Mouse (Mus musculus) CD4-positive, CD25-positive, alpha-beta regulatory T cell (primary cell): Measurements from ENCODE around the gene Hist1h2bk. TPM values are rescaled to one million over a fixed set of nuclear protein-coding genes. Genes with fewer than 3 reads are reported as not detected.

Source experiments
- polyA plus RNA-seq: library from polyadenylated mRNA; unstranded; fragments of 100-300 nt; shearing (Covaris generic); gene quantifications from one replicate; pipeline ENCODE4 v1.2.1, GENCODE M21; 2017

Hist1h2bk gene
- 0.47 TPM for polyA plus RNA-seq

DNA sequence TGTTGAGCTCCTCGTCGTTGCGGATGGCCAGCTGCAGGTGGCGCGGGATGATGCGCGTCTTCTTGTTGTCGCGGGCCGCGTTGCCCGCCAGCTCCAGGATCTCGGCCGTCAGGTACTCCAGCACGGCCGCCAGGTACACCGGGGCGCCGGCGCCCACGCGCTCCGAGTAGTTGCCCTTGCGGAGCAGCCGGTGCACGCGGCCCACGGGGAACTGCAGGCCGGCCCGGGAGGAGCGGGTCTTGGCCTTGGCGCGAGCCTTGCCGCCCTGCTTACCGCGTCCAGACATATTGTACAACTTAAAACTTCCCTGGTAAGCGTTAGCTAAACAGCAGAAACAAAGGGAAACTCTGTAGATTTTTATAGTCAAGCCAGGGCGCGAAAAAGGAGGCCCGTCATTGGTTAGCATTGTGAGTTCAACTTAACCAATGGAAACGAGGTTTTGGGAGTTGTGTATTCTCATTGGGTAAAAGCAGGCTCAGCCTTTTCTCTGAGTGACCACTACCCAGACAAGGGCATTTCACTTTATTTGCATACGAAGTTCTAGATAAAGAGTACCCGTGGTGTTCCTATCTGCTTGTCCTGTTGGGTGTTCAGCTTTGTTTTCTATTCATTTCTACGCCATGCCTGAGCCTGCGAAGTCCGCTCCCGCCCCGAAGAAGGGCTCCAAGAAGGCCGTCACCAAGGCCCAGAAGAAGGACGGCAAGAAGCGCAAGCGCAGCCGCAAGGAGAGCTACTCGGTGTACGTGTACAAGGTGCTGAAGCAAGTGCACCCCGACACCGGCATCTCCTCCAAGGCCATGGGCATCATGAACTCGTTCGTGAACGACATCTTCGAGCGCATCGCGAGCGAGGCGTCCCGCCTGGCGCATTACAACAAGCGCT lies at the start of gene Hist1h2bk, which contains the start of gene Hist1h2ah:
Gene Hist1h2bk (plus strand): TSS at position 604 of the 882 bp plus-strand sequence.
Gene Hist1h2ah (minus strand): TSS at position 302 of the 882 bp plus-strand sequence.

GRCm38 (mm10) chr13:22009642-22010041 lies 26.0 kb upstream of the Hist1h2bk start, which contains the start of gene Prss16:
Prss16 (minus strand) TSS chr13:22009742.

DNA sequence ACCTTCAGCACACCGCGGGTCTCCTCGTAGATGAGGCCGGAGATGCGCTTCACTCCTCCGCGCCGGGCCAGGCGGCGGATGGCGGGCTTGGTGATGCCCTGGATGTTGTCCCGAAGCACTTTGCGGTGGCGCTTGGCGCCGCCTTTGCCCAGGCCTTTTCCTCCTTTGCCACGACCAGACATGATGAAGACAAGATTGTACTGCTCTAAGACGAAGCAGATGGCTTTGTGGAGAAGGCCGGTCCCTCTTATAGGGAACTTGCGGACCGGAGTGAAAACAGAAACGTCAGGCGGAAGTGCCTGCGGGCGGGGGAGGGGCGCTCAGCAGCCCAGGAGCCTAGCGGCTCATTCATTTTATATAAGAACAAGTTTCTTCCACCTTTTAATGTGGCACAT lies 5.5 kb downstream of the Hist1h2bk start, which contains the start of gene Hist1h4i:
Gene Hist1h4i (minus strand): TSS at position 221 of the 395 bp plus-strand sequence.

GRCm38 (mm10) chr13:22042568-22043502 lies 7.2 kb downstream of the Hist1h2bk start, which contains the start of the genes Hist1h2ag and Hist1h2bj:
Hist1h2ag (minus strand) TSS chr13:22042944.
Hist1h2bj (plus strand) TSS chr13:22043214.

GRCm38 (mm10) chr13:22084140-22084539 lies 48.5 kb downstream of the Hist1h2bk start, which contains the start of gene Vmn1r188:
Vmn1r188 (plus strand) TSS chr13:22084440.

Other genes starting within 250 kb of the Hist1h2bk start
- 0.99 TPM for gene Hist1h2an, start 248.7 kb upstream of the Hist1h2bk start, polyA plus RNA-seq
- not detected for gene Hist1h2bp, start 248.4 kb upstream of the Hist1h2bk start, polyA plus RNA-seq
- 5.0 TPM for gene Hist1h2bq, start 225.7 kb upstream of the Hist1h2bk start, polyA plus RNA-seq
- not detected for gene Hist1h2ao, start 225.4 kb upstream of the Hist1h2bk start, polyA plus RNA-seq
- 36.0 TPM for gene Hist1h4m, start 224.1 kb upstream of the Hist1h2bk start, polyA plus RNA-seq
- gene Hist1h4n, start 203.7 kb upstream of the Hist1h2bk start, polyA plus RNA-seq, result 18.1 TPM
- gene Hist1h2ap, start 202.4 kb upstream of the Hist1h2bk start, polyA plus RNA-seq, result 144 TPM
- gene Hist1h2br, start 202.1 kb upstream of the Hist1h2bk start, polyA plus RNA-seq, result 5.0 TPM
- not detected for gene Zfp184, start 90.8 kb upstream of the Hist1h2bk start, polyA plus RNA-seq
- not detected for gene Pom121l2, start 54.7 kb upstream of the Hist1h2bk start, polyA plus RNA-seq
- gene Prss16, start 26.1 kb upstream of the Hist1h2bk start, polyA plus RNA-seq, result 0.57 TPM
- gene Hist1h2ah, start 302 bp upstream of the Hist1h2bk start, polyA plus RNA-seq, result not detected
- 9.4 TPM for gene Hist1h4i, start 5.5 kb downstream of the Hist1h2bk start, polyA plus RNA-seq
- gene Hist1h2ag, start 7.1 kb downstream of the Hist1h2bk start, polyA plus RNA-seq, result 0.59 TPM
- gene Hist1h2bj, start 7.3 kb downstream of the Hist1h2bk start, polyA plus RNA-seq, result 2.6 TPM
- gene Vmn1r188, start 48.6 kb downstream of the Hist1h2bk start, polyA plus RNA-seq, result not detected
- not detected for gene Vmn1r189, start 70.0 kb downstream of the Hist1h2bk start, polyA plus RNA-seq
- not detected for gene Vmn1r191, start 148.1 kb downstream of the Hist1h2bk start, polyA plus RNA-seq
- gene Vmn1r192, start 155.3 kb downstream of the Hist1h2bk start, polyA plus RNA-seq, result not detected
- 0.02 TPM for gene Vmn1r193, start 187.3 kb downstream of the Hist1h2bk start, polyA plus RNA-seq
- not detected for gene Vmn1r194, start 208.3 kb downstream of the Hist1h2bk start, polyA plus RNA-seq
- gene Vmn1r195, start 234.7 kb downstream of the Hist1h2bk start, polyA plus RNA-seq, result not detected